Mouse (Mus musculus): Measurements from ENCODE around the gene Phf6. TPM values are rescaled to one million over a fixed set of nuclear protein-coding genes. Genes with fewer than 3 reads are reported as not detected.
A peak's percentile ranks its signal among the peaks of the same experiment; 100 is the strongest.
"Not testable (repeated sequence)": the region's sequence is repeated elsewhere in the genome, so short reads cannot be mapped to it uniquely, and the experiment has no call there.

Gene Phf6
- total RNA-seq, 2 experiments from 2014 or later = 2.8 to 4.2 TPM

DNA sequence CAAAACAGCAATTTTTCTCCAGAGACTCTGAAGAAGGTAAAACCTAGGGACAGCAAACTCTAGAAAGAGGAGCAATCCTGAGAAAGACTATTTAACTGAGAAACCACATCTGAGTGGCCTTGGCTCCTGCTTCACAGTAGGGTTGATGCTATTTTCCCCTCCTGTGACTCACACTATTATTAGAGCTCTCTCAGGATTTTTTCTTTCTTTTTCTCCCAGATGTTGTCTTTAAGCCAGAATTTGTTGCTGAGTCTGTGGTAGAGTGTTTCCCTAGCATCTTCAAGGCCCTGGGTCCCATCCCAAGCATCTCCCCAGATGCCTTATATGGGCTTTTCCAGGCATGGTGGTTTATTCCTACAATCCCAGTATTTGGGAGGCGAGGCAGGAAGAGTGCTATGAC lies 60.1 kb downstream of the Phf6 start:
- no peak for DNase-seq
- intact Hi-C loops (cut with DNase I) = no loop called here

DNA sequence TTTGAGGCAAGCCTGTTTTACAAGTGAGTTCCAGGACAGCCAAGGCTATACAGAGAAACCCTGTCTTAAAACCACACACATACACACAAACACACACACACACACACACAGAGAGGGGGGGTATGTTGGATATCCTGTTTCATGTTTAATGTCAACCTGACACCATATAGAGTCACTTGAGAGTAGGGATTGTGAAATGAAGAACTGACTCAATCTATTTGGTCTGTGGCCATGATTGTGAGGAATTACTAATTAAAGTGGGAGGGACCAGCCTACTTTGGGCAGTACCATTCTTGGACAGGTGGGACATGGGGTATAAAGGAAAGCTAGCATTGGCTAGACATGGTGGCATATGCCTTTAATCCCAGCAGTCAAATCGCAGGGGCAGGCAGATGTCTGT lies 60.6 kb downstream of the Phf6 start:
- DNase-seq = no peak
- intact Hi-C loops (cut with DNase I) = no loop called here

DNA sequence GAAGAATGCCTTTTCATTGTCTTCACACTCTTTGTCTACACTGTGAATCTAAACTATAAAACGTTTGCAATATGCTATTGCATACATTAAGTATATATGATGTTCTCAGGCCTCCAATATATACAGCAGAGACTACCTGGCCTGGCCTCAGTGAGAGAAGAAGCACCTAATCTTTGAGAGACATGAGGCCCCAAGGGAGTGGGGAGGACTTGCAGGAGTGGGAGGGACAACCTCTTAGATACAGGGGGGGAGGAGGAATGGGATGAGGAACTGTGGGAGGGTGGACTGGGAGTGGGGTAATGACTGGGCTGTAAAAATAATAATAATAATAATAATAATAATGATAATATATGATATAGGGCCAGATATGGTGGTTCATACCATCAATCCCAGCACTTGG lies 66.5 kb downstream of the Phf6 start:
- DNase-seq = no peak
- intact Hi-C loops (cut with DNase I) = no loop called here

DNA sequence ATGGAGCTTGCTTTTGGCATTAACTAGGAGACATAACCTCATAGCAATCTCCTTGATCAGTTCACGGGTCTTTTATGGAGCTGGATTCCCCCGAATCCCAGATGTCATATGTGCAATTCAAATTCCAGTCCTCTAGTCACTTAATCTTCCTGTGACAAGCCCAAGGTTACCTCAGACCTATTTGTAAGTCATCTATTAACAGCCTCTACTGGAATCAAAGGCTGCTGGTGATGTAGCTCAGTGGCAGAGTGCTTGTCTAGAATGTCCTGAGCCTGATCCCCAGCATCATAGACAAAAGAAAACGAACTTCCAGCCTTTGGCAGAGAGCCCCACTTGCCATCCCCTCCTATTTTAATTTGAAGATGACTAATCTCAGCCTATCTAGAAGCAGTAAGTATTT lies 69.3 kb downstream of the Phf6 start:
- intact Hi-C loops (cut with DNase I) = no loop called here
- no peak for DNase-seq

DNA sequence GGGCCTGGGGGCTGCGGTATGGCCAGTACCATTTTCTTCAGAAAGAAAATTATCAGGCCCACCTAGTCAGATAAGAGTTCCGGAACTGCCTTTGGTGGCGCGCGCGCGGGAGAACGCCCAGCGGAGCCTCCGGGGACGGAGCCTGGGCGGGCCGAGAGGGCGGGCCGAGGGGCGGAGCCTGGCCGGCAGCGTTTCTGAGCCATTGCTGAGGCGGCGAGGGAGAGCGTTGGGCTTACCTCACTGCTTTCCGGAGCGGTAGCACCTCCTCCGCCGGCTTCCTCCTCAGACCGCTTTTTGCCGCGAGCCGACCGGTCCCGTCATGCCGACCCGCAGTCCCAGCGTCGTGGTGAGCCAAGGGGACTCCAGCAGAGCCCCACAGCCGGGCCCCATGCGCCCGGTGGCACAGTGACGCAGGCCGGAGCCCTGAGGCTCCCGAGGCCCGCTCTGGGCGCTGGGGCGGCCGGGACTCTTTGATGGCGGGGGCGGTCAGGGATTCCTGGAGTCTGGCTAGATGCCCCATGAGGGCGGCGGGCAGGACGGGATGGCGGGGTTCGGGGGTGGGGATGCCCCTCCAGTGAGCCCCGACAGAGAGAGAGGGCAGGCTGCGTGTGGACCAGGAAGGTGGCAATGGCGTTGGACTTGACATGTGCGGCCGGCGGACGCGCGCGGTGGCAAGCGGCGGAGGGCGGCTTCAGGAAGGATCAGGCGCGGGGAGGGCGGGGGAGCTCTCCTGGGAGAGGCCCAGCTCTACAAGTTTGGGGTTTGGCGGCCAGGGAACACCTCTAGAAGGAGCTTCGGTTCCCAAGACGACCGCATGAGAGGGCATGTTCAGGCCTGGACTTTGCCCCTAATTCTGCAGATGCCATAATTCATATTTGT lies 76.1 kb downstream of the Phf6 start, which contains the start of gene Hprt:
Gene Hprt, plus strand, starts transcription at position 233 of the 879 bp plus-strand sequence.
- intact Hi-C loops (cut with DNase I) = no loop called here
- DNase-seq = peak; percentile 72 to 79

DNA sequence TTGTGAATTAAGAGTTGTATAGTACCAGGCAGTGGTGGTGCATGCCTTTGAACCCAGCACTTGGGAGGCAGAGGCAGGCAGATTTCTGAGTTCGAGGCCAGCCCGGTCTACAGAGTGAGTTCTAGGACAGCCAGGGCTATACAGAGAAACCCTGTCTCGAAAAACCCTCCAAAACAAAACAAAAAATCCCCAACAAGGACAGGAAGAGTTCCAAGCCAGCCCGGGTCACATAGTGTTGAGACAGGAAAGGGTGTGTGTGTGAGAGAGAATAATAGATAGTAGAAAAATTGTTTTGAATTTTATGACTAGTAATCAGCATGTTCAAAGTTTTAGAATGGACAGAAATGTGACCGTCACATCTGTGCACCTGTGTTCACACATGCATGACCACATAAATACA lies 82.7 kb downstream of the Phf6 start:
- DNase-seq; intact Hi-C loops (cut with DNase I): not testable (repeated sequence)

DNA sequence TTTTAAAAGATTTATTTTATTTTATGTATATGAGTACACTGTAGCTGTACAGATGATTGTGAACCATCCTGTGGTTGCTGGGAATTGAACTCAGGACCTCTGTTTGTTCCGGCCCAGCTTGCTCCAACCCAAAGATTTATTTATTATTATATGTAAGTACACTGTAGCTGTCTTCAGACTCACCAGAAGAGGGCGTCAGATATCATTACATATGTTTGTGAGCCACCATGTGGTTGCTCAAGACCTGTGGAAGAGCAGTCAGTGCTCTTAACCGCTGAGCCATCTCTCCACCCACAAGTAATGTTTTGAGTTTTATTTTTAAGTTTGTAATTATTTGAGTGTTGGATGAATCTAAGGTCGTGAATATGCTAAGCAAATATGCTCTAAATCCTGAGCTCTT lies 92.8 kb downstream of the Phf6 start:
- not testable (repeated sequence) for DNase-seq
- intact Hi-C loops (cut with DNase I) = loop anchor here (10.0 kb wide), 1 partner anchor 350 kb away; no protein-coding TSS in a partner anchor

DNA sequence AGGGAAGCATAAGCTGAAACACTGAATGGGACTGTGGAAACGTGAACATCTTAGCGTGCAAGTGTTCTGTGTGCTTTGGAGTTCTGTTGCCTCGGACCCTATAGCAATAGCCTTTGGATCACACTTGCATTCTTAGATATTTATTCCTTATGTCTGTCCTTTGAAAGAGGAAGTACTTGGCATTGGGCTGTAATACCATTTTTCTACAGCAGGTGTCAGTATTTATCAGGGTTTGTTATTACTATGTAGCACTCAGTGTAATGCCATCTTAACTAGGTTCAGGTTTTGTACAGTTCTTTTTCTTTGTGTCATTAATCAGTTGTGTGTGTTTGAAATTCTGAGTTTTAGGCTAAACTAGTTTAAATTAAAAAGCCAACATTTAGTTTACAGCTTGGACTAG lies 94.0 kb downstream of the Phf6 start:
- no peak for DNase-seq
- intact Hi-C loops (cut with DNase I) = loop anchor here (10.0 kb wide), 1 partner anchor 349 kb away; no protein-coding TSS in a partner anchor

Other genes starting within 250 kb of the Phf6 start
- gene Ccdc160, start 121.1 kb upstream of the Phf6 start, total RNA-seq (2021) = under 1 TPM in 1 of 2 experiments, not detected in 1; 0.17 TPM
- 10 to 100 TPM; 20.0 to 22.7 TPM for gene Hprt, start 75.9 kb downstream of the Phf6 start, total RNA-seq (2021)